Mouse (Mus musculus) lung, adult 2 months (tissue): ENCODE results near the gene Fgfrl1.

Experiments used
- CTCF ChIP-seq: fragments of 200-500 bp; IDR thresholded peaks from 2 replicates; pipeline ENCODE4 v1.5.1; 2011; ENCODE audit warnings: mild to moderate bottlenecking, low read length, control low read depth; ENCODE audit not compliant: insufficient read depth
- POLR2A ChIP-seq: fragments of 200-500 bp; IDR thresholded peaks from 2 replicates; pipeline ENCODE4 v1.6.1; 2011; ENCODE audit warnings: low read depth, mild to moderate bottlenecking, control low read depth, low read length, borderline replicate concordance; ENCODE audit errors: extremely low read depth

DNA sequence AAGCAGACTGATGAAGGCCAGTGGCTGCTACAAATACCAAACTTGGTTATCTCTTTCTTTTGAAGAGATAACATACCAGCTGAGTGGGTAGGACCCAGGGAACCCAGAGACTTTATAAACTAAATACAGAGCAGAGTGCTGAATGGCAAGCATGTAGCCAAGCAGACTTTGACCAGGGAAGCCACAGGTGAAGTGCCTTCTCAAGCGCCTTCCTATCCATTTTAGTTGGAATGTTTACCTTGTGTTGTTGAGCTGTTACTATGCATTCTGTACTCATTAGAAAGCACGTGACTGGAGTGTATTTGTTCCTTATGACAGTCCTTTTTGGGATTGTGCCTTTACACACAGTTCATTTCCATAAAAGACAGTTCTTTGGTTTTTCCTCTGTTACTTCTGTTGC is 48.5 kb upstream of the Fgfrl1 start:
- TF ChIP-seq CTCF (no peak), POLR2A (no peak)
